Mouse (Mus musculus) right cerebral cortex, postnatal 36 days (tissue): ENCODE measurements around the gene Insyn1.

Experiments used
- DNase-seq, 2 experiments: peaks; one replicate each; pipeline ENCODE4 v3.0.0; 2022; ENCODE audit warnings: low spot score in 2 of 2, mixed read lengths in 1 of 2

The Insyn1 gene

GRCm38 (mm10) chr9:58487851-58488801 lies at the start of gene Insyn1:
TSS of gene Insyn1 (plus strand) at chr9:58488603.
- DNase-seq, result no peak

- DNase-seq, result peak; percentile 54 to 61
Measured at GRCm38 (mm10) chr9:58438921-58439396, 49.4 kb upstream of the Insyn1 start.

GRCm38 (mm10) chr9:58440100-58440499 lies 48.3 kb upstream of the Insyn1 start:
- peak; percentile 24 to 40 for DNase-seq

DNA sequence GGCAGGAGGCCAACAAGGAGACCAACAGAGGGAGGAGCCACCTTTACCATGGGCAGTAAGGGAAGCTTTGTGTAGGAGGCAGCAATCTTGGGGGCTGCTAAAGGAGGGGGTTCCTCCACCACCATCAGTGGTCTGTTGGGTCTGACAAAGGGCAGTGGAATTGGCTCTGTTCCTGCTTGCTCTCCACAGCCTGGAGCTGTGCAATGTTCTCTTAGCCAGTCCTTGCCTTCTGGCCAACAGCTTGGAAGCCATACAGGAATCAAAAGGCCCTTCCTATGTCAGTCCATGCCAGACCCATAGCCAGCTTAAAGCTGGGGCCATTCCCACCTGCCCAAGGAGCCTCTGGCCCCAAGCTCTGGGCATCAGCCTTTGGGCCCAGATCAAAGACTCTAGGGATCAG lies 47.8 kb upstream of the Insyn1 start:
- DNase-seq, result no peak

DNA sequence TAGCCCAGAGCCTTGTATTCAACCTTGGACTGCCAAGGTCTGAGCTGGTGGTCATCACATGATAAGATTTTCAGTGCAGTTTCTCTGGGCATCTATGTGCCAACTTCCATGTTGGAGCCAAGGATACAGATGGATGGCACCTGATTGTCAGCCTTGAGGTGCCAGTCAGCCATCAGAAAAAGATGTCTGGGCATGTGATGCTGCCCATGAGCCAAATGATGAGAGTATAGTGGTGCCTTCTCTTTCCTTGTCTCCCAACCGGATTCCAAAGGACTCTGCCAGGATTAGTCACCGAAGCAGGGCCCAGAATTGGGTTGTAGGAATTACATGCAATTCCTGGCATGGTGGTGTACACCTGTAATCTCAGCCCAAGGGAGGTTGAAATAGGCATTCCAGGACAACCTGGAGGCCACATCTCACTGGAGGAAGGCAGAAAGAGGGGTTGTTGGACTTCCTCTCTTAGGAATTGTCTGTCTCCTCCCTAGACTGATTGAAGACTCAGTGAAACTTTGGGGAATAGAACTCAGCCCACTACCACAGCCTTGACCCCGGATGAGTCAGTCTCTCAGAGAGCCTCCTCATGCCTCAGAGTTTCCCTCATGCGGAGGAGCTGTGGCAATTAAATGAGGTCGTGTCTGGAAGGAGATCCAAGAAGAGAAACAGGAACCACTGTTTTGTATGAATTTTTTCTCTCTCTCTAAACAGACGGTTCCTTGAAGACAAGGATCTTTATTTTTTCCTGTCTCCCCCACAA lies 46.9 kb upstream of the Insyn1 start:
- peak; percentile 22 to 36 for DNase-seq

DNA sequence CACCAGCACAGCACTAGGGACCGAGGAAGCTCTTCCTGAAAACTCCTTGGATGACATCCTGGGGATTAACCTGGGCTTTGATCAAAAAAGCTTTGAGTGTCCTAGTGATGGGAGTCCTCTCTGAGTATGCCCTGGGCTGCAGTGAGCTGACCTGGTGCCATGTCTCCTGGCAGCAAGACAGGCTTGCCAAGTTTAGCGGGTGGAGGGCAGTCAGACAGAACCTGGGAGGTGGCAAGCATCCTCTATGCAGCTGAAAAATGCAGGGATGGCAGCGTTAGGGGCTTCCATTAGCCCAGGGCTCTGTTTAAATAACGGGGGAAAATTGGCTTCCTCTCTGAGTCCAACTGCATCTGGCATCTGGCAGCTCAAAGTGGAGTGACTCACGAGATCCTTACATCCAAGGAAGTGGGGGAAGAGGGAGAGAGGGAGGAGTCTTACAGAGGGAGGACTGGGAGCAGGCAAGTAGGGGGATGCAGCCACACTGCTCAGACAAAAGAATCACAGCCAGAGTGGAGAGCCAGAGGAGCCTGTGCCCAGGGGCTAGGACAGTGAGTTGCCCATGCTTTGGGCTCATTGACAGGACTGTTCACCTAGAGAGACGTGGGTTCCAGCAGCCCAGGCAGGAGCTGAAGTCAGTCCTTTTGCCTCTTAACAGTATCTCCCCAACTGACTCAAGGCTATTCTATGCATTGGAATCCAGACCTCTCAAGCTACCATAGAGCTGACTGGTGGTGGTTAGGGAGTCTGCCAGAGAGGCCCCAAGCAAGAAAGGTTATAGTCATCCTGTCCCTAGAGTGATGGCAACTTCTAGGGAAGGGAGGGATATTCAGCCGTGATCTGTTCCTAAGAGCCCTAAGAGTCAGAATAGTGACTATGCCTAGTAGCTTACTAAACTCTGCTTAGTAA lies 46.0 kb upstream of the Insyn1 start:
- peak; percentile 55 to 67 for DNase-seq

- DNase-seq, result no peak
Measured at GRCm38 (mm10) chr9:58443061-58443460, 45.3 kb upstream of the Insyn1 start.

- no peak for DNase-seq
Measured at GRCm38 (mm10) chr9:58446829-58447228, 41.6 kb upstream of the Insyn1 start.

DNA sequence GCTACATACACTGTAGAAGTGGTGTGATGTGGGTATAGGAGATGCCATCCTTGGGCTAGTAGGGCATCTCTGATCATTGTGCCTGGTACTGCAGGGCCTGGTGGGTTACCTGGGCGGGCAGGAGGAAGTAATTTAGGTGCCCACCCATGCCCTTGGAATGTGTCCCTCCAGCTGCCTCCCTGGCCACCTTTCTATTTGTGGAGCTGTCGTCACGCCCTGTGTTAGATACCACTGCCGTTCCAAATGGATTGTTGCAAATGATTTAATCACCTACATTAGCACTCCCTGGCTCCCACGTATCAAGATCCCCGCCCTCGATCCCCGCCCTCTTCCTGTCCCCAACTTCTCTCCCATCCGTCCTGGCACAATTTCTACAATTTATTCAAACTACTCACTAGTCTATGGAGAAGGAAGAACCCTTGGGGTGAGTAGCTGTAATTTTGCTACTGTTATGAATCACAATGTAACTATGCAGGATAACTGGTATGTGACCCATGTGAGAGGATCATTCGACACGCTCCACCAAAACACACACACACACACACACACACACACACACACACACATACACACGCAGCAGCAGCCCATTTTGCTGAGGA lies 40.3 kb upstream of the Insyn1 start:
- DNase-seq, result no peak

DNA sequence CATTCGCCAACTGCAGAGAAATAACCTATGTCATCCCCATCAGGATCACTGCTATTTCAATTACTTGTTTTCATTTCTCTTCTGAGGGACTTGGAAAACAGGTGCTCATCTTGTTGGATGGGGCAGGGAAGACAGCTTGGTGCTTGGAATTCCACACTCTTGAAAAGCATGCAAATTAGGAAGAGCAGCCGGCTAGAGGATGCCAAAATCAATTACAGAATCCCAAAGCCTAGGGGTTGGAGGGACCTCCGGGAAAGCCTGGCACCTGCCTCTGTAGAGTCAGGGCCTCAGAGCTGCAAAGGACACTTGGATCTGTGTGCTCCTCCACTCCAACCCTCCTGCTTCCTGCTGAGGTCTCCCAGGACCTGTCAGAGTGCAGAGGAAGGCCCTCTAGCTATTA lies 38.9 kb upstream of the Insyn1 start:
- DNase-seq, result no peak

DNA sequence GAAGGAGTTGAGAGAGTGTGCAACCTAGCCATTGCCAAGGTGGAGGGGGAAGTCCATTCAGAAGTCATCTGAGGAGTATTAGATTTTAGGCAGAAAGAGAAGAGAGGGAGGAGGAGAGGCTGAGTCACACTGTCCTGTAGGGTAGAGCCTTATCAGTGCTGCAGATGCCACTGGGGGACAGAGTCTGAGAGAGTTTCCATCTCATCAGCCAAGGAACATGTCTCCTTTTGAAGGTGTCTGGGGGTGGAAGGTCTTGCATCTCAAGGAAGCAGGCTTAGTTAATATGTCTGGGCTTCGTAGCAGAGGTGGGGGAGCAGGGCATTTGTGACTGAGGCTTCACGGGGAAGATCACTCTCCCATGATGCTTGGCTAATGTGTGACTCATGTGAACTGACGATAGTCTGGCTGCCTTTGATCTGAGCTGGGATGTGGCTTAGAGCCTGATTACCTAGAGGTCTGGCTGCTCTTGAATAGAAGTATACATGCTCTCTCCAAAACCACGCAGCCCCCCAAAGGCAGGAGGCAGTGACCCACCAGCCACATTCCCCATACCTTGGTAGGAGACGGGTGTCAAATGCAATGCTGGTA lies 34.5 kb upstream of the Insyn1 start:
- DNase-seq, result no peak

- no peak for DNase-seq
Measured at GRCm38 (mm10) chr9:58454886-58455285, 33.5 kb upstream of the Insyn1 start.

DNA sequence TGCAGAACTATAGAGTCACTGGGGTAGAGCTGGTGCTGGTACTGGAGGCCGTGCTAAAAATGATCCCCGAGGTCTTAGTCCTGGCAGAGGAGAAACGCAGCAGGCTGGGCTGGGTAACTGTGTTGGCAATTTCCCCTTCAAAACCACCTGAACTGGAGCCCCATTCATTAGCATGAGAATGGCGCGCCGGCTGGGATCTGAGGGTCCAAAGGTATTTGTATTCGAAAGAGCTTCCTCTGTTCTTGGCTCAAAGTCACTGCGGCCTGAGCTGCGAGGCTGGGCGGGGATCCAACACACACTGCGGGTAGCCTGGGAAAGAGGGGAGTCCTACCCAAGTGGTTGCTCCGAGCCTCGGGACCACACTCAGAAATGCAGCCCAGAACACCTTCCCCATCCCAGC lies 32.6 kb upstream of the Insyn1 start:
- DNase-seq, result peak in 1 of 2 experiments; percentile 45

- DNase-seq, result no peak
Measured at GRCm38 (mm10) chr9:58457481-58457955, 30.9 kb upstream of the Insyn1 start.

- DNase-seq, result no peak
Measured at GRCm38 (mm10) chr9:58458341-58458740, 30.1 kb upstream of the Insyn1 start.

DNA sequence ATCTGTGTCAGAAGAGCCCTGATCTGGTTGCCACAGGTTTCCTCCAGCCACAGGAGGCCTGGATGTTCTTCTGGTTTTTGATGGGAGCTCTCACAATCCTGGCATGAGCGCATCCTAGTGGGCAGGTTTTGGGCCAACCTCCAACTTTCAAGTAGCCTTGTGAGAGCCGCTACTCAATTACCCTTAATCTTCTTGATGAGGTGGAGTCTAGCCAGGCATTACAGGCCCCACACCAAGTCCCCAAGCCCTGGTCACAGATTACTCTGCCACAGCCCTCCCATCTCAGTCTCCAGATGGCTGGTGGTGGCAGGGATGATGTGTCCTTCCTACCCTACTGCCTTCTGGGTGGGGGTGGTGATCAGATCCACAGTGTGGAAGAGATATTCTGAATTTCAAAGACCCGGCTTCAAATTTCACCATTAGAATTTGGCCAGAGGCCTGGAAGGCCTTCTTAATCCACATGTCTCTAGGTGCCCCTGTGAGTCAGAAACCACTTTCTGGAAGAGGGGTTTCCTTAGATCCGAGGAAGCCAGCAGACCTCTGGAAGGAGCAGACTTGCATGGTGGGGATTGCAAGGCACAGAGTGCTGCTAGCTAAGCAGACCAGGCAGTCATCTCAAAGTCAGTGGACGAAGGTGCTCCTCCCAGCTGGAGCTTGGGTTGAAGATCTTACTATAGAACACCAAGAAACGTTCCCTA lies 29.4 kb upstream of the Insyn1 start:
- DNase-seq, result no peak

DNA sequence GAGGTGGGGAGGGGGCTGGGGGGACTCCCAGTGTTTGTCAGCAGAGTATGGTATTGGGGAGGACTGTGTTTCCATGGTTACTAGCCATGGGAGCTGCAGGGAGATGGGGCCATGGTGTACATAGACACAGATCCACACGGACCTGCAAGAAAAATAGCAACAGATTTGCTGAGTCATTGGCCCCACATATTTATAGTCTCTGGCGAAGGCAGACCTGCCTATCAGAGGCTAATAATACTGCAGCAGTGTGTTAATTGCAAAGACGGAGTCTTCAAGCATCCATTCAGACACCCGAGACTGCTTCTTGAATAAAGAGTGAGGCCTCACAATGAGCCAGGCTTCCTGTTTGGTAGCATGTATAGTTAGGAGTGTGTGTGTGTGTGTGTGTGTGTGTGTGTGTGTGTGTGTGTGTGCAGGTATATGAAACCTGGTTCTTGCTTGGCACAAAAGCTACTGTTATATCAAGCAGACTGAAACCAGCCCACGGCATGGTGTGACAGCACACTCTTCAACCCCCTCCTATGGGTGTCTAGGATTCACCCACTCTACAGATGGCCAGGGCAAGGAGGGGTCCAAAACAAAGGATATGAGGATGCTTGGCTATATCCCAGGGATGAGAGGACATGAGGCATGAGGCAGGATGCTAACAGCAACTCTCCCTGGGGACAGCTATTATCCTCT lies 20.9 kb upstream of the Insyn1 start:
- DNase-seq, result peak in 1 of 2 experiments; percentile 56

- no peak for DNase-seq
Measured at GRCm38 (mm10) chr9:58470466-58470865, 17.9 kb upstream of the Insyn1 start.

DNA sequence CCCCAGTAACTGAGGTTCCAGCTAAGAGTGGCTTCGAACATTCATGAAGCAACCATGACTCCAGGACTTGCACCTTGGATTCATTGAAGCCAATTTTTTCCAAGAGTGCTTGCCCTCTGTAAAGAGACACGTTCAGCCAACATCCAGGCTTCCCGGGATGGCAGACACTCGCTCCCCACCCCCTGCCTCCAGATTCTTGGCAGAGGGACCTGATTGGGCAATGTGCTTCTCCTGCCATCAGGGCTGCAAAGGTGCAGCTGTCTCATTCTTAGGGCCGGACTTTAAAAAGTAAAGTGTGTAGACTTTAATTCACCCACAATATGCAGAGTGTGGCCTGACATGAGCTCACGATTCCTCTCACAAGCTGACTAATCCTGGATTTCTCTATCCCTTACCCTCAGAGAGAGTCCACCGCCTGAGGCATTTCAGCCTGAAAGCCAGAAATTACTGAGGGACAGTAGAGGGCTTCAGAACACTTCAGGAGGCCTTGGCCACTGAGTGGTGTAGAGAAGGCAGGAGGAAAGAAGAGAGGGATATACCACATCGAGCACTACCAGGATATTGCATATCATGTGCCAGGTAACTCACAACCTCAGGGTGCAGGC lies 15.1 kb upstream of the Insyn1 start:
- no peak for DNase-seq
